Mouse (Mus musculus) gastrocnemius, postnatal 36 days (tissue): ENCODE measurements around the gene Nup88. TPM values are rescaled to one million over a fixed set of nuclear protein-coding genes. Genes with fewer than 3 reads are reported as not detected.

Experiments used
- total RNA-seq, 2 experiments: library from RNA; stranded (reverse); gene quantifications; 2 replicates each; pipeline ENCODE4 v1.2.3; 2021

Gene Nup88
- total RNA-seq, 2 experiments from 2014 or later = 26.5 to 32.2 TPM

Other genes with a start within 250 kb of the Nup88 start
- 10 to 100 TPM in 1 of 2 experiments, 1 to 10 TPM in 1; 7.4 to 11.4 TPM for gene Zfp3, start 205.8 kb downstream of the Nup88 start, total RNA-seq
- not detected for gene Scimp, start 157.4 kb downstream of the Nup88 start, total RNA-seq
- 10 to 100 TPM; 27.0 to 31.3 TPM for gene Rabep1, start 125.2 kb downstream of the Nup88 start, total RNA-seq
- gene Rpain, start 240 bp upstream of the Nup88 start, total RNA-seq = 10 to 100 TPM; 11.2 to 13.7 TPM
- gene C1qbp, start 13.1 kb upstream of the Nup88 start, total RNA-seq = 100 to 1,000 TPM in 1 of 2 experiments, 10 to 100 TPM in 1; 96.4 to 119 TPM
- 1 to 10 TPM; 6.5 to 8.0 TPM for gene Dhx33, start 34.5 kb upstream of the Nup88 start, total RNA-seq
- gene Mis12, start 49.6 kb upstream of the Nup88 start, total RNA-seq = 1 to 10 TPM; 3.3 to 4.0 TPM
- gene Derl2, start 49.9 kb upstream of the Nup88 start, total RNA-seq = 10 to 100 TPM; 11.7 to 12.6 TPM
- under 1 TPM in 1 of 2 experiments, not detected in 1; 0.17 TPM for gene 6330403K07Rik, start 63.5 kb upstream of the Nup88 start, total RNA-seq
- gene Nlrp1a, start 174.7 kb upstream of the Nup88 start, total RNA-seq = under 1 TPM; 0.22 to 0.38 TPM